ENCODE assay signal across 7 mouse cellular contexts in the genomic region with DNA sequence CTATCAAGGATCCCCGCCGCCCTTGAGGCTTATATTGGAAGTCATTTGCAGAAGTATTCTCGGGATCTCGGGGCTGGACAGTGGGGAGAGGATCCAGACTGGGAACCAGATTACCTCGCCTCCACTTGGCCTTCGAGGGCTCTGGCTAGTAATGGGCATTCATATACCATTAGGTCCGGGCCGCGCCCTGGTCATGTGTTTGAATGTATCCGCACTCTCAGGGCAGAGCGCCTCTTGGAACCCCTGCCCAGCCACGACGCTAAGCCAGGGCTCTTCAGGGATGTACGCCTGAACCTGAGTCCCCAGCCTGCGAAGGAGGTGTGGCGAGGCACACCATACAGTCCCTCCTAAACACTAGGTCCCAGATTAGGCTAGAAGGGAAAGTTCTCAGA. TPM values are rescaled to one million over a fixed set of nuclear protein-coding genes. Genes with fewer than 3 reads are reported as not detected.
DNase-seq lines count a peak whose midpoint lies in the region; ATAC-seq and TF ChIP-seq lines count a peak whose summit lies in the region.

No protein-coding gene starts in this region.

- peak; percentile 45 for ATAC-seq in forebrain, embryonic 14.5 days
- no peak for ATAC-seq in limb, embryonic 15.5 days (ENCODE audit: insufficient number of reproducible peaks, low FRiP score, low TSS enrichment, low read depth)

- no peaks in the 10 kb centered on the region for H3K27me3 ChIP-seq in C2C12 (ENCODE audit: control insufficient read depth, insufficient read depth, insufficient read length)
- no peaks in the 10 kb centered on the region for H3K27me3 ChIP-seq in forebrain, embryonic 14.5 days (replicated peaks; ENCODE audit: control insufficient read depth, insufficient read depth, low read length)
- H3K27me3 ChIP-seq in limb, embryonic 15.5 days, result peaks cover 22% of the 10 kb centered on the region

- no peak overlapping the region for H3K27ac ChIP-seq in forebrain, embryonic 14.5 days (ENCODE audit: low read depth, low read length)
- H3K27ac ChIP-seq in limb, embryonic 15.5 days, result no peak overlapping the region

- TF ChIP-seq CTCF in C2C12 (IDR thresholded peaks at IDR 0.05; ENCODE audit: control insufficient read depth, insufficient read depth, insufficient read length), result no peak

- H3K36me3 ChIP-seq in C2C12 (ENCODE audit: control insufficient read depth, insufficient read depth), result no peaks in the 10 kb centered on the region
- no peaks in the 10 kb centered on the region for H3K36me3 ChIP-seq in forebrain, embryonic 14.5 days (ENCODE audit: control insufficient read depth, insufficient read depth, low read length)
- no peaks in the 10 kb centered on the region for H3K36me3 ChIP-seq in limb, embryonic 15.5 days

- no peaks in the 10 kb centered on the region for H3K79me3 ChIP-seq in C2C12 (ENCODE audit: low read depth)

- H3K9me3 ChIP-seq in forebrain, embryonic 14.5 days (replicated peaks; ENCODE audit: control insufficient read depth, low read length), result no peaks in the 10 kb centered on the region
- no peaks in the 10 kb centered on the region for H3K9me3 ChIP-seq in limb, embryonic 15.5 days

- 34% methylated on average over 16 of the region's 16 CpGs for WGBS in forebrain, embryonic 14.5 days
- 31% methylated on average over 16 of the region's 16 CpGs for WGBS in limb, embryonic 15.5 days

- H3K79me2 ChIP-seq in C2C12 (ENCODE audit: control insufficient read depth, insufficient read depth), result no peaks in the 10 kb centered on the region

- peak overlapping the region; percentile 71 for H3K9ac ChIP-seq in forebrain, embryonic 14.5 days (ENCODE audit: low read length)
- no peak overlapping the region for H3K9ac ChIP-seq in limb, embryonic 15.5 days

- DNase-seq in A20 (ENCODE audit: low read depth, low spot score), result peak; percentile 1
- no peak for DNase-seq in forebrain, embryonic 14.5 days (ENCODE audit: low spot score)
- no peak for DNase-seq in right cerebral cortex, postnatal 10 days (ENCODE audit: low spot score in 2 of 2)
- DNase-seq in right cerebral cortex, adult 18-20 months, result no peak
- DNase-seq in spleen, postnatal 4 days (ENCODE audit: low spot score in 2 of 2), result no peak

- no peak overlapping the region for H3K4me3 ChIP-seq in C2C12 (ENCODE audit: insufficient read depth, poor library complexity, severe bottlenecking)
- H3K4me3 ChIP-seq in forebrain, embryonic 14.5 days (ENCODE audit: low read depth, low read length), result peak overlapping the region; percentile 43
- H3K4me3 ChIP-seq in limb, embryonic 15.5 days, result peak overlapping the region; percentile 41

- peak overlapping the region; percentile 35 for H3ac ChIP-seq in C2C12 (ENCODE audit: control insufficient read depth, insufficient read length, low read depth)

- no peaks in the 10 kb centered on the region for H3K4me1 ChIP-seq in forebrain, embryonic 14.5 days (ENCODE audit: control insufficient read depth, insufficient read depth, low read length)
- H3K4me1 ChIP-seq in limb, embryonic 15.5 days, result 0 out of 2 replicates have a peak, but pooled peaks cover 6% of the 10 kb centered on the region

- peak overlapping the region; percentile 57 for H3K4me2 ChIP-seq in forebrain, embryonic 14.5 days (ENCODE audit: low read length)
- peak overlapping the region; percentile 70 for H3K4me2 ChIP-seq in limb, embryonic 15.5 days

TF ChIP-seq in C2C12, 6 proteins besides CTCF, POLR2A, EP300 and RAD21:
- no peak for TF ChIP-seq MAX (IDR thresholded peaks at IDR 0.05)
- no peak for TF ChIP-seq MYOD1 (IDR thresholded peaks at IDR 0.05; ENCODE audit: control insufficient read depth, insufficient read length, low read depth)
- TF ChIP-seq USF1 (IDR thresholded peaks at IDR 0.05; ENCODE audit: low read depth), result no peak
- no peak for TF ChIP-seq FOSL1 (IDR thresholded peaks at IDR 0.05; ENCODE audit: insufficient read depth, low read length, poor library complexity, severe bottlenecking)
- TF ChIP-seq CEBPB (IDR thresholded peaks at IDR 0.05; ENCODE audit: low read depth), result no peak
- TF ChIP-seq MYOG (IDR thresholded peaks at IDR 0.05; ENCODE audit: control insufficient read depth, extremely low read depth, insufficient read length), result no peak
TF ChIP-seq in C2C12: peak in this region for 0.

RNA-seq across cellular contexts. Expression of a gene that starts 10.9 kb away (rescaled TPM):
- 0.02 TPM for polyA plus RNA-seq in C2C12 (2012; fragmentation: generic; extraction: Trizol)
- polyA plus RNA-seq in forebrain, embryonic 14.5 days (2014; fragmentation: Nextera tagmentation; extraction: Ambion mirVana), result 0.26 TPM in 1 of 2 replicates, not detected in the other
- 0.24 and 0.26 TPM in 2 replicates for polyA plus RNA-seq in limb, embryonic 15.5 days (2015; fragmentation: Nextera tagmentation; extraction: Ambion mirVana)

RNA-seq across cellular contexts. Expression of a gene that starts 14.9 kb away (rescaled TPM):
- 0.55 TPM for polyA plus RNA-seq in C2C12 (2012; fragmentation: generic; extraction: Trizol)
- polyA plus RNA-seq in forebrain, embryonic 14.5 days (2014; fragmentation: Nextera tagmentation; extraction: Ambion mirVana), result 53.6 and 77.2 TPM in 2 replicates
- 3.9 and 4.0 TPM in 2 replicates for polyA plus RNA-seq in limb, embryonic 15.5 days (2015; fragmentation: Nextera tagmentation; extraction: Ambion mirVana)

RNA-seq across cellular contexts. Expression of a gene that starts 40.6 kb away (rescaled TPM):
- 0.23 TPM for polyA plus RNA-seq in C2C12 (2012; fragmentation: generic; extraction: Trizol)
- polyA plus RNA-seq in forebrain, embryonic 14.5 days (2014; fragmentation: Nextera tagmentation; extraction: Ambion mirVana), result 1.3 and 2.0 TPM in 2 replicates
- 3.3 and 3.6 TPM in 2 replicates for polyA plus RNA-seq in limb, embryonic 15.5 days (2015; fragmentation: Nextera tagmentation; extraction: Ambion mirVana)

RNA-seq across cellular contexts. Expression of a gene that starts 40.7 kb away (rescaled TPM):
- 165 TPM for polyA plus RNA-seq in C2C12 (2012; fragmentation: generic; extraction: Trizol)
- polyA plus RNA-seq in forebrain, embryonic 14.5 days (2014; fragmentation: Nextera tagmentation; extraction: Ambion mirVana), result 104 TPM in 2 replicates
- 111 and 114 TPM in 2 replicates for polyA plus RNA-seq in limb, embryonic 15.5 days (2015; fragmentation: Nextera tagmentation; extraction: Ambion mirVana)

RNA-seq across cellular contexts. Expression of a gene that starts 49.6 kb away (rescaled TPM):
- polyA plus RNA-seq in C2C12 (2012; fragmentation: generic; extraction: Trizol), result 73.2 TPM
- 8.9 and 9.3 TPM in 2 replicates for polyA plus RNA-seq in forebrain, embryonic 14.5 days (2014; fragmentation: Nextera tagmentation; extraction: Ambion mirVana)
- 38.2 and 38.8 TPM in 2 replicates for polyA plus RNA-seq in limb, embryonic 15.5 days (2015; fragmentation: Nextera tagmentation; extraction: Ambion mirVana)

Comparison
In these comparisons a context has a peak if more than half of its experiments do, and no peak if none do; other contexts are left out.
1. RNA of a gene that starts 14.9 kb away (polyA plus RNA-seq): 53.6 to 77.2 TPM in forebrain, embryonic 14.5 days; 3.9 to 4.0 TPM in limb, embryonic 15.5 days and 0.55 TPM in C2C12 (single experiment); every median in the first group is over 10 times any median in the second.